Comparison of ENCODE assay signal across 21 mouse cellular contexts in the genomic region with DNA sequence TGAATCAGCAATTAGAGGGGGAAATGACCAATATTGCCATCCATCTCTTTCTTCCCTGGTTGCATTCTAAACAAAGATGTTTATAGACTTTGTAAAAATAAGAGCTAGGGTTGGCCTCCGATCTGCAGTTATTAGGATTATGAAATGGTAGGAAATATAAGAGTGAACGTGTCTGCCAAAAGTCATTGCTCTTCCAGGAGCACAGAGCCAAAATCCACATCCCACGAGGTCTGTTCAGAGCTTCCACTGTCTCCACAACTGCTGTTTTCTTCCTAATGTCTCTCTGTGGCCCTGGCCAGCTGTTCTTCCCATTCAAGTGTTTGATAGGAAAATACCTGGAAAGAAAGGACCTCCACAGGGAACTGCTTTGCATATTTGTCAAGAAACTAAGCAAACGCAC.
DNase-seq lines count a peak whose midpoint lies in the region; ATAC-seq and TF ChIP-seq lines count a peak whose summit lies in the region.
"Had no signal": no experiment of that assay in that cellular context is flagged by ENCODE, and none has a peak within 500 bp of the region (broad histone marks: within the 10 kb centered on the region; RNA-seq: fewer than 3 reads in every experiment).

No protein-coding gene starts in this region.

- TF ChIP-seq CTCF in lung, embryonic 14.5 days (IDR thresholded peaks at IDR 0.05; ENCODE audit: low read depth), result no peak

- no peak overlapping the region for H3K4me2 ChIP-seq in lung, embryonic 14.5 days
- H3K4me2 ChIP-seq: embryonic facial prominence, embryonic 12.5 days; forebrain, embryonic 12.5 days; heart, embryonic 12.5 days; hindbrain, embryonic 15.5 days had no signal

- H3K9ac ChIP-seq in lung, embryonic 14.5 days, result no peak overlapping the region
- H3K9ac ChIP-seq: embryonic facial prominence, embryonic 12.5 days; forebrain, embryonic 12.5 days; heart, embryonic 12.5 days; hindbrain, embryonic 15.5 days had no signal

- no peak overlapping the region for H3K27ac ChIP-seq in lung, embryonic 14.5 days (ENCODE audit: low read depth)
- H3K27ac ChIP-seq: embryonic facial prominence, embryonic 12.5 days; forebrain, embryonic 12.5 days; hindbrain, embryonic 15.5 days had no signal

- H3K4me3 ChIP-seq in lung, embryonic 14.5 days (ENCODE audit: low read depth, low read length), result no peak overlapping the region
- H3K4me3 ChIP-seq: embryonic facial prominence, embryonic 12.5 days; forebrain, embryonic 12.5 days; heart, embryonic 12.5 days; hindbrain, embryonic 15.5 days had no signal

- peak; percentile 5 for DNase-seq in adrenal gland, postnatal 10 days
- no peak for DNase-seq in adrenal gland, adult 8-10 months
- peak; percentile 29 for DNase-seq in kidney, postnatal 10 days
- no peak for DNase-seq in kidney, adult 18-20 months
- DNase-seq in lung, embryonic 14.5 days, result peak; percentile 45
- DNase-seq in lung, postnatal 36 days, result no peak
- no peak for DNase-seq in embryo, embryonic 9.5 days (ENCODE audit: extremely low spot score)
- DNase-seq: adrenal gland, postnatal 36 days; B cell, adult 2 months; cerebellum, adult 2 months; cerebellum, postnatal 10 days; gastrocnemius, postnatal 25 days; heart, postnatal 36 days had no signal

- H3K36me3 ChIP-seq in lung, embryonic 14.5 days (ENCODE audit: insufficient read depth), result no peaks in the 10 kb centered on the region
- H3K36me3 ChIP-seq: embryonic facial prominence, embryonic 12.5 days; forebrain, embryonic 12.5 days; G1E; heart, embryonic 12.5 days; hindbrain, embryonic 15.5 days had no signal

- 32% methylated on average over 4 of the region's 4 CpGs for WGBS in lung, embryonic 14.5 days

- H3K27me3 ChIP-seq in lung, embryonic 14.5 days (ENCODE audit: insufficient read depth, low read length), result no peaks in the 10 kb centered on the region
- H3K27me3 ChIP-seq: embryonic facial prominence, embryonic 12.5 days; forebrain, embryonic 12.5 days; heart, embryonic 12.5 days; hindbrain, embryonic 15.5 days had no signal

- no peaks in the 10 kb centered on the region for H3K4me1 ChIP-seq in lung, embryonic 14.5 days (ENCODE audit: insufficient read depth)
- H3K4me1 ChIP-seq: embryonic facial prominence, embryonic 12.5 days; forebrain, embryonic 12.5 days; heart, embryonic 12.5 days; hindbrain, embryonic 15.5 days had no signal

- no peaks in the 10 kb centered on the region for H3K9me3 ChIP-seq in lung, embryonic 14.5 days (ENCODE audit: low read depth, low read length)
- H3K9me3 ChIP-seq: embryonic facial prominence, embryonic 12.5 days; forebrain, embryonic 12.5 days; heart, embryonic 12.5 days; hindbrain, embryonic 15.5 days had no signal

- no peak for ATAC-seq in lung, embryonic 14.5 days (ENCODE audit: insufficient read depth)
- ATAC-seq: activated CD4-positive, CD25-positive, alpha-beta regulatory T cell, adult 4 months; CD4-positive, CD25-positive, alpha-beta regulatory T cell, adult 4 months; forebrain, embryonic 16.5 days had no signal

Comparison
In these comparisons a context has a peak if more than half of its experiments do, and no peak if none do; other contexts are left out.
1. DNase-seq: peak in adrenal gland, postnatal 10 days (single experiment), kidney, postnatal 10 days (single experiment) and lung, embryonic 14.5 days (single experiment); none in adrenal gland, adult 8-10 months (single experiment), kidney, adult 18-20 months (single experiment), lung, postnatal 36 days (single experiment) and embryo, embryonic 9.5 days (single experiment).